Mouse (Mus musculus) left cerebral cortex, adult 8-10 months (tissue): ENCODE measurements at regions not wholly inside any gene's neighbourhood (a gene's known extent, or its start where the extent isn't known, plus 50 kb on each side); places are given as distances from the start of the nearest gene placed in this dataset.

Experiments
- DNase-seq, 2 experiments: peaks; one replicate each; pipeline ENCODE4 v3.0.0; 2022; ENCODE audit warnings: low spot score in 2 of 2

DNA sequence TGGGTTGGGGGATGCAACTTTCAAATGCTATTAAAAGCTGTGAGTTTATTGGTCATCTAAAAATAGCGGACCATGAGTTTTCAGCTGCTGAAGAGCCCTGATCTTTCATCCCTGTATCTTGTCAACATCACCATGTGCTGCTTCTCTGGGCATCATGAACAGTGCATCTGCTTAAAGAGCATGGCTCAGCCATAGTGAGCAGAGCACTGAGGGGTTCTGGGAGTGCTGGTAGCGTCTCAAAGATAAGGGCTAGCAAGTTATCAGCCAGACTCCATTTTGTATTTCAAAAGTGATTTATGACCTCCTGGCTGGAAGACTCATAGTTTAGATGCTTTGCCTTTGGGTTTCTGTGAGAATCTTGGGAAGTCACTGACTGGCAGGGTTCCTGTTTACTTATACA lies 173.5 kb upstream of the Itga4 start:
- no peak for DNase-seq

DNA sequence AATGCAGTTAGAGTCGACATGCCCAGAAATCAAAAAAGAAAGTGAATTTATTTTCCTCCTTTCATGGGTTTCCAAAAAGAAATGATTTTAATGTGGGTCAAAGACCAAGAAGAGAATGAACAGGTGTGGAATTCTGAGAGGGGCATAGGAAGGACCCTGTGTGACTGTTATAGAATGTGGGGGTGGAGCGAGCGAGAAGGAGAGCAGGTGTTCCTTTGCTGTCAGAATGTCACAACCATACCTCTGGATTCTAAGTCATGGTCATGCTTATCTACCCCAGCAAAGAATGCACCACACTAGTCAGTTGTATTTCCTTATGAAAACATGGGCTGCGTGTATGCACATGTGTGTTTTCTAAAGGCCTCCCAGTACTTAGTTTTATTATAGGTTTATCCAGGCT lies 168.9 kb upstream of the Itga4 start:
- DNase-seq = no peak

GRCm38 (mm10) chr2:79086857-79087578 lies 168.2 kb upstream of the Itga4 start:
- DNase-seq = no peak

DNA sequence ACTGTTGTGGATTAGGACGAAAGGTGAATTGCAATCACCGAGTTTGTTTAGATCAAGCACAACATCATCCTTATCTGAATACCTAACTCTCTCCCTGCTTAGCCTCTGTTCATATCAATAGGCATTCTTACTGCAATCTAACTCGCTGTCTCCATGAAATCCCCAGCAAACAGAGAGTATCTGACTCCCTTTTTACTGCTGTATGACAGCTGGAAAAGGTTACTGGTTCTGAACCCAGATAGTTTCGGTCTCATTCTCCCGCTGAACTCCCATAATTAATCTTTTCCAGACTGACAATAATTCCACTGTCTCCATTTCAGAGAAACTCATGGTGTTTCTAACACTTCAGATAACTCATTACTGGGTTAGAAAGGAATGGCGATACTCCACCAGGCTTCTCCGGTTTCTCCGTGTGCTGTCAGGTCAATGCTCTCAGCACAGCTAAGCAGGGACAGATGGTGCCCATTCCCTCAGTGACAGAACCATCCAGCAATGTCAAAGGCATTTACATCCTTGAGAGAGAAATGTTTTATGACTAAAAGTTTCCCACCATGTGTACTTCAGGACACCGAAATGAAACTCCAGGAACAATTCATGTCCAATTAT lies 167.5 kb upstream of the Itga4 start:
- DNase-seq = no peak

DNA sequence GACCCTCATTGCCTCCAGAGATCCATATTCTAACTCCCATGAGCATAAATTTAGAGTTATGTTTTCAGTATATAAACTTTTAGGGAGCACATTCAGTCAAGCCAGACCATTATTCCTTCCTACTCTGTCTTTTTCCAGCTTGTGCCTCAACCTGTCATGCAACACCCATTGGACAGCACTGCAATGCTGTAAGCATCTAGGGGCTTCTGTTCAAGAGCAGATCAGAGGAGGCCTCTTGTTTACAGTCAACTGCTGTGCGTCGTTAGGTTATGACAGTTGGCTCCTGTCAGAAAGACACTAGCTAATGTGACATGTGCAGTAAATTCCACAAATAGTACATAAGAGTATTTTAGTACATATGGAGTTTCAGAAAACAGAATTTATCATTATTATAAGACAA lies 165.0 kb upstream of the Itga4 start:
- DNase-seq = no peak

DNA sequence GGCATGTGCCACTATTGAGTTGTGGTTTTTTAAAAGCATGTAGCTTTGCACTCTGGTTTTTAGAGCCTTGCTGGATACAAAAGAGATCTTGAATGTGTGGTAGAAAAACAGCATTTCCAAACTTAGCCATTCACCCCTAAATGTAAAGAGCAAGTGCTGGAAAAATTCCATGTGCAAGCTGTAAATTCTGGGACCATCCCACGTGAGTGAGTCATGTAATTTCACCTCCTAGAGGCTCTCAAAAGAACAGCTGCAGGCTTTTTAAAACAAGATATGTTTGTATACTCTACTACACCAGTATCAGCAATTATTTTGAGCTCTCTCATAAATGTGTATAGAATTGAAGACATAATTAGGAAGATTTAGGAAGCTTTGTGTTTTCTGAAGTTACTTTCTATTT lies 160.9 kb upstream of the Itga4 start:
- DNase-seq = peak in 1 of 2 experiments; percentile 73

- DNase-seq = no peak
Observed at GRCm38 (mm10) chr2:79096532-79097251, 158.5 kb upstream of the Itga4 start.

DNA sequence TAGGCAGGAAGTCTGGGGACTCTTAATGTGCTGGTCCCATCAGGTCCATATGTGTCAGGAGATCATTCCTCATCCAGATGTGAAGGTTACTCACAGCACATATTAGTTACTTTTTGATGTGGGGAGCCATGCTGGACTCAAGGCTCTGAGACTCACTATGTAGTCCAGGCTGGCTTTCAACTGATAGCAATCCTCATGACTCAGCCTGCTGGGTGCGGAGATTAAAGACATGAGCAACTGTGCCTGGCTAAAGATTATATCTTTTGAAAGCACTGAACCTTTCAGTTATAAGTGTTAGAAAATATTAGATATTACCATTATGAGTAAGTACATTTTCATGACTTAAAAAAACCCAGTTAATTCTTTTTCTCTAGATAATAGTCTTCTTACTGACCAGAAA lies 155.6 kb upstream of the Itga4 start:
- DNase-seq = no peak

GRCm38 (mm10) chr2:79111673-79112072 lies 143.6 kb upstream of the Itga4 start:
- DNase-seq = no peak

DNA sequence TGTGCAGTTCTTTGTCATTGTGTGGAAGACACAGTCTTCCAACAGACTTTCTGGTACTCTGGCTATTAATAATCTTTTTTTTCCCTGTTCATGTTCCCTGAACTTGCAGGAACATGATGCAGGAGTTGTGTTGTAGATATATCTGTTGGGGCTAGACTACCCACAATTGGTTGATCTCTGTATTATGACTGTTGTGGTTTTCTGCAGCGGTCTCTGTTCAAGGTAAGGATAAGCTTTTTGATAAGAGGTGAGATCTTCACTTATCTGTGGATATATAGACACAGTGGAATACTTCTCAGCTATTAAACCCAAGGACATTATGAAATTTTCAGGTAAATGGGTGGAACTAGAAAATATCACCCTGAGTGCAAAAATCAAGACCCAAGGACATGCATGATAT lies 143.2 kb upstream of the Itga4 start:
- no peak for DNase-seq

DNA sequence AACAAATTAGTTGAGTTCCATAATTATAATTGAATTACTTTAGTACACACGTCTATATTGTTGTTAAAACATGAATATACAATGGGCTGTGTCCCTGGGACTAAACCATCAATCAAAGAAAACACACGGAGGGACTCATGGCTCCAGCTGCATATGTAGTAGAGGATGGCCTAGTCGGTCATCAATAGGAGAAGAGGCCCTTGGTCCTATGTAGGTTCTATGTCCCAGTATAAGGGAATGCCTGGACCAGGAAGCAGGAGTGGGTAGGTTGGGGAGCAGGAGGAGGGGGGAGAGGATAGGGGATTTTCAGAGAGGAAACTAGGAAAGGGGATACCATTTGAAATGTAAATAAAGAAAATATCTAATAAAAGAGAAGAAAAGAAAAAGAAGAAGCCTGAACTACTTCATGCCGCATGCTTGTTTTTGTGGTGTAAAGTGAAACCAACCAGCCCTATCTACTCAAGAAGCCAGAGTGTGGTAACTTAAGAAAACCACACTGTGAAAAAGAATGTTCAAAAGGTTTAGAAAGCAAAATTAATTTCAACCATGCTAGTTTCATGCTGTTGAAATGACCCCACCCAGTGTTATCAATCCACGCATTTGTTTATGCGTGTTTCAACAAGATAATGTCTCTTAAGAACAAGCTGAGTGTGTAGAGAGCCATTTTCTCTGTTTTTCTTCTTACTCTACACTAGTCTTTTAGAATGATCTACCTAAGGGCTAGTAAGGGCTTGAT lies 134.4 kb upstream of the Itga4 start:
- no peak for DNase-seq

DNA sequence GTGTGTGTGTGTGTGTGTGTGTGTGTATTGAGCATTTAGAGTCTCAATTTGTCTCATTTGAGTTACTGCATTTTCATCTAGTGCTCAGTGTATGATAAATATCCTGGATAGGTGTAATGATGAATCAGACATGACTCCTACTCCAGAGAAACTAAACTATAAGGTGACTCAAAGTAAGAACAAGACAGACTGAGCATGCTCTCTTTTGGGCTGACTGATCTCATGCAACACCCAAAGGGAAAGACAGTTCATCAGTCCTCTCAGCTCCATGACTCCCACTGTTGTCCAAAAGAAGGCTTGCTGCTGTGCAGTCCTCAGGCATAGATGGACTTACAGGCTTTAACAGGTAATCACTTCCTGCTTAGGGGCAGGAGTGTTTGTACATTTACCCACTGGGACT lies 132.7 kb upstream of the Itga4 start:
- no peak for DNase-seq

DNA sequence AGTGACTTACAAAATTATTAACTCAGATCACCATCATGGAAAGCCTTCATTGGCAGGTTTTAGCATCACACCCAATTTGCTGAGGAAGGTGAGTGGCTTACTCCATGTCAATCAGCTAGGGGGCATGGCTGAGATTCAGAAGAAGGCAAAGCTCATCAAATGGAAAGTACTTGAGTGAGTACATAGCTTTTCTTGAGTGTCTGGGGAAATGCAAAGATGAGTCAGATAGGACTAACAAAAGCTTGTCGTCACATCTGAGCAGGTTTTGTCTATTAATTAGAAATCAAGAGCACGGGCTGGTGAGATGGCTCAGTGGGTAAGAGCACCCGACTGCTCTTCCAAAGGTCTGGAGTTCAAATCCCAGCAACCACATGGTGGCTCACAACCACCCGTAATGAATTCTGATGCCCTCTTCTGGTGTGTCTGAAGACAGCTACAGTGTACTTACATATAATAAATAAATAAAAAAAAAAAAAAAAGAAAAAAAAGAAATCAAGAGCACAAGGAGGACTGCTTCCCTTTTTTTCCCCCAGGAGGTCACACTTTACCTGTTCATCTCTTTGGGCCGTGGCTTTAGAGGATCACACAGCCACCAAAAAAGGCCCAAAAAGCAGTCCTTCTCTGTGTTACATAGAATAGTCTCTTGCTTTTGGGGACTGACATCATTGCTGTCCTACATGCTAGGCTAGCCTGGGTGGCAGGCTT lies 130.8 kb upstream of the Itga4 start:
- no peak for DNase-seq

- no peak for DNase-seq
Observed at GRCm38 (mm10) chr2:79126170-79126879, 128.9 kb upstream of the Itga4 start.

- DNase-seq = no peak
Observed at GRCm38 (mm10) chr2:79126996-79127741, 128.1 kb upstream of the Itga4 start.

- DNase-seq = no peak
Observed at GRCm38 (mm10) chr2:79127822-79128221, 127.4 kb upstream of the Itga4 start.

- no peak for DNase-seq
Observed at GRCm38 (mm10) chr2:79130660-79131059, 124.6 kb upstream of the Itga4 start.

- DNase-seq = no peak
Observed at GRCm38 (mm10) chr2:79131235-79131634, 124.0 kb upstream of the Itga4 start.

DNA sequence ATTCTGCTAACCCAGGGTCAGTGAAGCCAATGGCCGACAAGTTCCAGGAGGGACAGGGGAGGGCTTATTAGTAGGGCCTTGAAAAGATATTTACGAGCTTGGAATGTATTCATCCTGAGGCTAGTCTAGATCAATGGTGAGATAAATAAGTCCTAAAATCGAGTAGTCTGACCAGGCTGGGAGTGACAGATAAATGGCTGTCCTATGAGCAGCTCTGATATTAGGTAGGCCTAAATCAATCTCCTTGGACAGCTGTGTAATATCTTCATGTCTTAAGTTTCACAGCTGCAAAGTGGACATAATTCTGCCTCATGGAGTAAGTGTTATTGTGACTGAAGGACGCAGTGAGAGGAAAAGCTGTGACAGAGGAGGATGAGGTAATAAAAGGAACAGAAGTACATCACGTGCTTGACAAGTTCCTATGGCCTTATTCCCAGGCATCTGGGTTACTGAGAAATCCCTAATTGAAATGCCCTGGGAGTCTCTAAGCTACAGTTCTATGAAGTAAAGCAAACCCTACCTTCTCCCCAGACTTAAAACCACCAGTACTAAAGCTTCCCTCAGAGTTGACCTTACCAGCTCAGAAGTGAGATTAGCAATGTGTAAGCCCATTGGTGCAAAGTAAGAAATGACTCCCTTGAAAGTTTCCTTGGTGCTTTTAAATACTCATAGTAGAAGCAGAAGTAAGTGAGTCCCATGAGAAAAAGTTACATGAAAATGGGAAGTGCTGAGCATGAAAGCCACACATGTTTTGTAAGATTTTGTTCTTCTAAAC lies 123.3 kb upstream of the Itga4 start:
- DNase-seq = no peak
